Mouse (Mus musculus) cerebellum, adult 2 months (tissue): ENCODE measurements around the gene Vps37c.

ENCODE experiments used
- CTCF ChIP-seq: fragments of 200-500 bp; IDR thresholded peaks from 2 replicates; pipeline ENCODE4 v1.5.1; 2011; ENCODE audit warnings: low read depth, mild to moderate bottlenecking, control low read depth, low read length, moderate library complexity, borderline replicate concordance; ENCODE audit not compliant: insufficient read depth
- POLR2A ChIP-seq: fragments of 200-500 bp; IDR thresholded peaks from 2 replicates; pipeline ENCODE4 v1.6.1; 2011; ENCODE audit warnings: low read length, control low read depth, borderline replicate concordance; ENCODE audit not compliant: insufficient read depth

DNA sequence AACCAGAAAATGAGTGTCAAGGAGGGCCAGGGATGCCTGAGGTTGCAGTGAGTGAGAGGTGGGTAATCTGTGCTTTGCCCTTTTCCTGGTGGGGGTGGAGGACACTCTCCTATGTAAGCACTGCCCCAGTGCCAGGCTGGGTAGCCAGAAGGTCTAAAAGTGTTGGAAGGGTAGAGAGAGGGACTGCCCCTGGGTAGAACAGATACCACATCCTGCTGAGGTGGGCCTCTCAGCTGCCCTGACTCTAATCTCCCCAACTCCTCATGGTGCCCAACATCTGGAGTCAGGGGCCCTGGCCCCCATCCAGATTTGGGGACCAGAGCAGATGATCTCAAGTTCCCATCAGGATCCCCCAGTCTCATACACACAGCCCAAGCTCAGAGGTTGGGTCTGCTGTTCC lies 68.6 kb downstream of the Vps37c start:
- no peak for TF ChIP-seq POLR2A
- TF ChIP-seq CTCF = no peak
